Mouse (Mus musculus): ENCODE measurements around the gene Ttc30a2.

Ttc30a2 gene

DNA sequence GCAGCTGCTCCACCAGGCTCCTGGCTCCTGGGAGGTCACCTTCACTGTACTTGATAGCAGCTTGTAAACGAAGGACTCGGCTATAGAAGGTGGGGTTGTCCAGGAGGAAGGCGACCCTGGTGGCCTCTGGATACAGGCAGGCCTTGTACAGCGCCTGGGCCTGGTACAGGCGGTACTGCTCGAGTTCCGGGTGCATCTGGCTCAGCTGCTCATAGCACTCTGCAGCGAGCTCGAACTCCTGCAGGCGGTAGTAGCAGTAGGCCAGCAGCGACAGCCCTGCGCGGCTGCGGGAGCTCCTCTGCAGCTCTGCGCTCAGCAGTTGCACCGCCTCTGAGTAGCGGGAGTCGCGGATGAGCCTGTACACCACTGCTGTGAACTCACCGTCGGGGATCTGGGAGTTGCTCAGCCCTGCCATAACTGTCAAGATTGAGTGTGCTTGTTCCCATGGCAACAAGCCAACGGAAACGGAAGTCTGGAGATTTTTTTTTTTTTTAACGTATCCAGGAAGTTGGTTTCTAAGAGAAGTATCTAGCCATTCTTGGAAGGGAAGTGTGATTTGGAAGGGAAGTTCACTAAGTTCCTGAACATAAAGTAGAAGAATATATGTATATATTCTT, at the start of gene Ttc30a2:
Ttc30a2 (minus strand) TSS at position 419 of the 617 bp plus-strand sequence.
- CTCF ChIA-PET: interaction anchor here in 2 of 4 experiments (0.8 to 1.0 kb wide), 2 partner anchors 13 kb away, joined by 4 read pairs; no protein-coding TSS in a partner anchor
- POLR2A ChIA-PET: interaction anchor here in 3 of 4 experiments (0.6 to 1.3 kb wide), 6 partner anchors 10 to 411 kb away, joined by 3 to 7 read pairs (median 3); no protein-coding TSS in a partner anchor

DNA sequence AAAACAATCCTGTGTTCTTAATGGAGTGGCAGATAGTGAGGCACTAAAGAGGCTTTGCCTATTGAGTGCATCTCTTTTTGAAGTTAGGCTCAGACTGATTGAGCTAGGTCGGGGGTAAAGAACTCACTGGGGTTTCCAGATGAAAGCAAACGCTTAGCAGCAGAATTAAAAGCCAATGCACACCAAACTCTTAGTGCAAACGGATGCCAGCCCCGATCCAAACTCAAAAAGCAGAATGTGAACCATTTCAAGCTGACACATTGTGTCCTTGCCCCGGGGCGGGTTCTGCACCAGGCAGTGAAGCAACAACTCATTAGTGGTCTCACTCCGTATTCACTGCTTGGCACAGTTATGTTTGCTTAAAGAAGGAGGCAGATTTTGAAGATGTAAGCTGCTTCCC, 38.9 kb upstream of the Ttc30a2 start:
- CTCF ChIA-PET: interaction anchor here in 1 of 4 experiments (1.1 kb wide), 1 partner anchor 15 kb away, joined by 3 read pairs; no protein-coding TSS in a partner anchor
- POLR2A ChIA-PET: interaction anchor here in 1 of 4 experiments (1.0 to 1.5 kb wide), 3 partner anchors 11 to 15 kb away, joined by 3 to 7 read pairs (median 4); no protein-coding TSS in a partner anchor

DNA sequence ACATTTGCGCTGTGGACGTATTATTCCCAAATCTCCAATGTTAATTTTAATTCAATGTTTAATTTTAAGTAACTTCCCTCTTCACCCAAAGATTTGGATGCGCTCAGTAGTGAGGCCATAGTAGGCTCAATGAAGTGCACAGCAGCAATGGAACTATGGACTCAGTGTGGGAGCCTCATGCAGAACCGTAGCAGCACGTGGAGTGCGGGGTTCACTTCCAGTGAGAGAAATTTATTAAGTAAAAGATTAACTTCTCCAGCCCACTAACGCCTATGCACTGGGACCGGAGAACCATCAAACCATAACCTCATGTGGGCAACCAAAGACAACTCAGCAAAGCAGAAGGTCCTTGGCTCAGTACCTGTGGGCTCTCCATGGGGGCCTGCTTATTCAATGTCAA, 38.2 kb upstream of the Ttc30a2 start:
- POLR2A ChIA-PET: interaction anchor here in 1 of 4 experiments (1.0 kb wide), 1 partner anchor 14 kb away, joined by 3 read pairs; no protein-coding TSS in a partner anchor

DNA sequence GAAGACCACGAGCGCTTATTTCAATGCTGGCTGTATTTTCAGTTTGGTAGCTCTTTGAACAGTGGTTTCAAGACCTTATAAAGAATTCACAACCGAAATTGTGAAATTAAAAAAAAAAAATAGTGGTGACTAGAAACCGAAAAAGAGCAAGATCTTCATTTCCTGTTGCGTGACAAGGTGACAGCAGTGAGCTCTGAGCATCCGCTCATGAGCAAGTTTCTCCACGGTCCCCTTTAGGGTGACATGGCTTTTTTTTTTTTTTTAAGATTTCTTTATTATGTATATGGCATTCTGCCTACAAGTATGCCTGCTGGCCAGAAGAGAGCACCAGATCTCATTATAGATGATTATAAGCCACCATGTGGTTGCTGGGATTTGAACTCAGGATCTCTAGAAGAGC, 37.5 kb upstream of the Ttc30a2 start:
- CTCF ChIA-PET: interaction anchor here in 1 of 4 experiments (0.7 to 0.8 kb wide), 2 partner anchors 15 to 25 kb away, joined by 4 to 5 read pairs; no protein-coding TSS in a partner anchor
- POLR2A ChIA-PET: interaction anchor here in 1 of 4 experiments (0.6 to 0.7 kb wide), 2 partner anchors 14 to 417 kb away, joined by 3 read pairs; no protein-coding TSS in a partner anchor

More for the DNA sequence above, 38.2 kb upstream of the Ttc30a2 start:
- CTCF ChIA-PET: no interaction called here

DNA sequence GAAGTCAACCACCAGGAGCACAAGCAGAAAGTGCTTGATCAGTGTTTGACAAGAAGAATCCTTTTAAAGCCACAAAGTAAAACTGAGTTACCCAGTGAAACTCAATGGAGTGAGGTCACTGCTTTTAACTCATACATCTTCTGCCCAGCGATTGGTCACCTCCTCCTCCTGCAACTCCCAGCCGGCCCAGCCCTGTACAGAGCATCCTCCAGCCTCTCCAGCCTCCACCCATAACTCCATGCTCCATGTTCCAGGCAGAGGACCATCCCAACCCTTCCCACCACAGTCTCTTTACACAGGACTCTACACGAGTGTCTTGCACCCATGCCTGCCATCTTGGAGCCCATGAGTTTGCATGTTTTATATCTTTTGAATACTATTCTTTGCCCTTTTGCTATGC, 36.7 kb upstream of the Ttc30a2 start:
- ChIA-PET CTCF (no interaction called here), POLR2A (no interaction called here)

DNA sequence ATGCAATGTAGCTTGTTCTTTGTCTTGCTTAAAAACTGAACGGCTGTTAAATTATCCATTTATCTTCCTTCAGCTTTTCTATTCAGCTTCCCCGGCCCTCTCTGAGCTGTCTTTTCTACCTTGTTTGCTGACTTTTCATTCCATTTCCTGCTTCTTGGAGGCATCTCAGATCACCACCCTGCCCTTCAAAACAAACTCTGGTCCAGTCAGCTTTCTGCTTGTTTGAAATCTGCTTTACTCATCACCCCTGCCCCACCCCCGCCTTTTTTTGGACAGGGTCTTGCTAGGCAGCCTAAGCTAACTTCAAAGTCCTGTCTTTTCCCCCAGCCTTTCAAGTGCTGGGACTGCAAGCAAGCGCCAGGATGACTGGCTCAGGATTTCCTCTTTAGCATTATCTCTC, 28.2 kb upstream of the Ttc30a2 start:
- POLR2A ChIA-PET: interaction anchor here in 3 of 4 experiments (1.0 to 2.4 kb wide), 9 partner anchors 11 to 341 kb away, joined by 3 to 10 read pairs (median 4); partner anchors contain the start of gene Nfe2l2 (in 1 of the 3)

DNA sequence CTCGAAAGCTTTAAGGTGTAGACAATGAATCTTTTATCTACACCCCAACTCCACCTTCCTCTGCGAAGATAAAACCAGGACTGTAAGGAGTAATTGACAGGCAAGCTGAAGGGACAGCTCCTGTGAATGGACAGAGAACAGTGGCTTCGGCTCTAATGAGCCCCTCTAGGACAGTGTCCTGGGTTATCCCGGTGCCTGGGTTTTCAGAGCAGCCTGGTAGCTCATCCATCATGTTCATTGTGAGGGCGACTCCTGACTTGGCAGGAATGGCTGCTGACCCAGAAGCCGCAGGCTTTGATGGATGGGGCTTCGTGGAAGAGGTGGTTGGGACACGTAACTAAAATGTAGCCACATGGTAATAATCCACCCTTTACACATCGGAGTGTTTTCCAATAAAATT, 24.9 kb upstream of the Ttc30a2 start:
- CTCF ChIA-PET: interaction anchor here in 2 of 4 experiments (0.6 to 4.2 kb wide), 3 partner anchors 8 to 156 kb away, joined by 3 to 38 read pairs (median 9); no protein-coding TSS in a partner anchor
- POLR2A ChIA-PET: interaction anchor here in 1 of 4 experiments (1.2 kb wide), 1 partner anchor 26 kb away, joined by 3 read pairs; no protein-coding TSS in a partner anchor

More for the DNA sequence above, 28.2 kb upstream of the Ttc30a2 start:
- CTCF ChIA-PET: interaction anchor here in 2 of 4 experiments (0.6 to 1.3 kb wide), 8 partner anchors 15 to 1302 kb away, joined by 3 read pairs; partner anchors contain the start of gene Hoxd8 (in 1 of the 2)

DNA sequence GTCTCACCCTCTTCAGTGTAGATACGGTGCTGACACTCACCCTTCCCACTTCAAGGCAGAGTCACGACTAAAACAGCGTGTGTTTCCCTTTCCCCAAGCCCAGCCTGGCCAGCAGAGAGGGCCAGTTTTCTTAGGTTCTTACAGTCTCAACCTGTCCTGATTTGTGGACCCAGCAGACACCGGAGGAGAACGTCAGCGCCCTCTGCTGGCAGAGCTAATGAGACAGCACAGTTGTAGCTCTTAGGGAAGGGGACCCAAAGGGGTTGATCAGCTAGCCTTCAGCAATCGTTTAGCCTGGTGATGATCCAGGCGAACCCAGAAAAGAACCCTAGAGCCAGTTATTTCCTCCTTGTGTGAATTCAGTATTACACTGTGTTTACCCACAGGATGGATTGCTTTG, 23.4 kb upstream of the Ttc30a2 start:
- ChIA-PET CTCF (interaction anchor here (0.5 to 4.2 kb wide), 23 partner anchors 9 to 205 kb away, joined by 3 to 38 read pairs (median 3); no protein-coding TSS in a partner anchor), POLR2A (interaction anchor here in 3 of 4 experiments (0.6 to 2.9 kb wide), 12 partner anchors 8 to 139 kb away, joined by 3 to 11 read pairs (median 4); no protein-coding TSS in a partner anchor)

DNA sequence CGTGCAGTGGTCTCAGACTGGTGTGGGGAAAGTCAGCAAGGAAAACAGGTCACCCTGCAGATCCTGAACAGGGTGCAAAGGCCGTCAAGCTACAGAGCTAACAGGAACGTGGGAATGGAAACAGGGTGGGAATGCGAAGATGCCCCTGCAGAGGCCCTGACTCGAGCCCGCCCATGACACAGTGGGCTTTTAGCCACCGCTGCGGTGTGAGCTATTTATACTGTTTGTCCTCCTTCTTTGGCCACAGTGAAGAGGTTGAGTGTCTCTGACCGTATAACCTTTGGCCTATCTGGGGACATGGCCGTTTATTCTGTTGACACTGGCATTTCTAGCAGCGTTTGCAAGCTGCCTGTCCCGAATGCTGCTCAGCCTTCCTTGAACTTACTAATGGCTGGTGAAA, 21.7 kb upstream of the Ttc30a2 start:
- POLR2A ChIA-PET: interaction anchor here in 2 of 4 experiments (1.5 to 2.9 kb wide), 4 partner anchors 8 to 63 kb away, joined by 3 to 11 read pairs (median 5); no protein-coding TSS in a partner anchor
- CTCF ChIA-PET: interaction anchor here (0.6 to 4.2 kb wide), 7 partner anchors 7 to 115 kb away, joined by 3 to 38 read pairs (median 9); no protein-coding TSS in a partner anchor

DNA sequence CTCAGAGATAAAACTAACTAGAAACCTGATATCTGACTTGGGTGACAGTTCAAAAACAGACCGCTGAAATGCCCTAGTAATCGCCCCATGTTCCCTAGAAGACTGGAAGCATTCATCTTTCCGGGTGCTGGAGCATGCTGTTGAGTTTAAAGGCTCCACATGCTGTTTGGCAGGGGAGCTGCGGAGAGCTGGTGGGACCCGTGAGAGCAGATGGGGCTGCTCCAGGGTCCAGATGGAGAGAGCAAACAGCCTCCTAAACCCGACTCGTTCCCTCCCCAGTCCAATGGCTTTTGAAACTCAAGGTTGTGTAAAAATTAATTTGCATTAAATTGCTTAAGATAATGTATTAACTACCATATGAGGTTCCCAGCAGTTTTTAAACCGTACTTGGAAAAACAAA, 20.7 kb upstream of the Ttc30a2 start:
- CTCF ChIA-PET: interaction anchor here in 3 of 4 experiments (0.7 to 3.7 kb wide), 4 partner anchors 13 to 116 kb away, joined by 3 to 10 read pairs (median 6); no protein-coding TSS in a partner anchor
- POLR2A ChIA-PET: interaction anchor here in 2 of 4 experiments (0.8 to 2.8 kb wide), 6 partner anchors 10 to 294 kb away, joined by 3 to 8 read pairs (median 3); partner anchors contain the start of gene Nfe2l2 (in 1 of the 2)

DNA sequence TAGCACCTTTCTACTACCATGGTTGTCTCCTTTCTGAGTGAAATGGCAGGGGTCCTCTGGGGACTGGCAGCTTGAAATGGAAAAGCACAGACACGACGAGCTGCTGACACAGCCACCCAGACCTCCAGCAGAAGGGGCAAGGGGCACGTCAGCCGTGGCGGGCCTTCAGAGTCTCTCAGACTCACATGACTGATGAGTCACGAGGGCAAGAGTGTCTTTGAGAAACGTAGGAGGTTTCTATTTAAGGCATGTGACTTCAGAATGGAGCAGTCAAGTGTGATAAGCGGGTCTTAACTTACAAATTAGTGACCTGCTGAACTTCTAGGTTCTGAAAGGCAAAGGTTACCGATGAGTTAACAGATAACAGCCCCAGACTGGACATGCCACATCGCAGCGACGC, 19.8 kb upstream of the Ttc30a2 start:
- POLR2A ChIA-PET: interaction anchor here in 2 of 4 experiments (1.4 to 2.8 kb wide), 4 partner anchors 9 to 293 kb away, joined by 3 to 8 read pairs (median 5); partner anchors contain the start of gene Nfe2l2 (in 1 of the 2)
- CTCF ChIA-PET: interaction anchor here in 2 of 4 experiments (1.3 to 1.5 kb wide), 2 partner anchors 70 to 118 kb away, joined by 4 to 5 read pairs; no protein-coding TSS in a partner anchor

DNA sequence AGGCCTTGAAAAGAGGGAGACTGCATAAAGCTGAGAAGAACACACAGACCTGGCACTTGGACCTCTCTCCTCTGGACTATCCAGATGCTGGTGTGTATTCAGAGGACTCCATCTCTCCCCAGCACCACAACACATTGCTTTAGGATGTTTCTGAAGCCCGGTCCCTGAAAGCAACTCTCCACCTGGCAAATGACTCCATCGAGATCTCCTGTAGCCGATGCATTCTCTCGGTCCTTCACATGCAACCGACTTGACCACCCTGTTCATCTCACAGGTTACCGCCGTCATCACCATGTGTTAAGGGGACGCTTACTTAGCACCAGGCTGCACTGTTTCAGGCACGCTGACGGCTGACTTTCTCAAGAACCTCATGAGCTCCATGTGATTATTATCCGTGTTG, 16.9 kb upstream of the Ttc30a2 start:
- ChIA-PET POLR2A (interaction anchor here in 1 of 4 experiments (0.7 kb wide), 1 partner anchor 16 kb away, joined by 3 read pairs; no protein-coding TSS in a partner anchor), CTCF (interaction anchor here in 1 of 4 experiments (4.5 kb wide), 1 partner anchor 7 kb away, joined by 38 read pairs; no protein-coding TSS in a partner anchor)

DNA sequence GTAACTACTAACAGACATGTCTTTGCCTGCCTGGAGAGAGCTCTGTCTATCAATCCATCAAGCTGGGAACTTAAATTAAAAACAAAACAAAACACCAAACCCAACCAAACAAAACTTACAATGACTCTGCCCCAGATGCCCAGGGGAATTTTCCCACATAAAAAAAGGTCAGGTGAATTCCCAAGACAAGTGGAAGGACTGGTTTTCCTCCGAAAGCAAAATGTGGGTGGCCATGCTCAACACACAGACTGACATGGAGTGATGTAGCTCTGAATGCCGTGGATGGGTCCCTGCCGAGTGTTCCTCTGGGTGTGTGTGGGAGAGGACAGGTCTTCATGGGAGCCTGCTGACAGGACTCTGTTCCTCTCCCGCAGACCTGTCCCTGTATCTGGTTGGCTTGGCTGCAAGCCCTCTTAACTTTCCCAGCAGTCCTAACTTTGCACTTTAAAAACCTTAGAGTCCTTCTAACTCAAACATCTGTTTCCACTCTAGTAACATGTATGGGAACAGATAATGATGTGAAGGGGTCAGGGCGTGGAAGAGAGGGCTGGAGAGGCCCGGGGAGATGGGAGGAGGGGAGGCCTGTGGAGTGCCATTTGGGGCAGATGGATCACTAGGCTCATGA, 13.7 kb upstream of the Ttc30a2 start:
- POLR2A ChIA-PET: interaction anchor here (0.6 to 3.3 kb wide), 16 partner anchors 9 to 384 kb away, joined by 3 to 12 read pairs (median 4); partner anchors contain the start of gene Nfe2l2 (in 2 of the 4)
- CTCF ChIA-PET: interaction anchor here in 3 of 4 experiments (1.0 to 4.5 kb wide), 7 partner anchors 9 to 124 kb away, joined by 3 to 38 read pairs (median 9); no protein-coding TSS in a partner anchor

DNA sequence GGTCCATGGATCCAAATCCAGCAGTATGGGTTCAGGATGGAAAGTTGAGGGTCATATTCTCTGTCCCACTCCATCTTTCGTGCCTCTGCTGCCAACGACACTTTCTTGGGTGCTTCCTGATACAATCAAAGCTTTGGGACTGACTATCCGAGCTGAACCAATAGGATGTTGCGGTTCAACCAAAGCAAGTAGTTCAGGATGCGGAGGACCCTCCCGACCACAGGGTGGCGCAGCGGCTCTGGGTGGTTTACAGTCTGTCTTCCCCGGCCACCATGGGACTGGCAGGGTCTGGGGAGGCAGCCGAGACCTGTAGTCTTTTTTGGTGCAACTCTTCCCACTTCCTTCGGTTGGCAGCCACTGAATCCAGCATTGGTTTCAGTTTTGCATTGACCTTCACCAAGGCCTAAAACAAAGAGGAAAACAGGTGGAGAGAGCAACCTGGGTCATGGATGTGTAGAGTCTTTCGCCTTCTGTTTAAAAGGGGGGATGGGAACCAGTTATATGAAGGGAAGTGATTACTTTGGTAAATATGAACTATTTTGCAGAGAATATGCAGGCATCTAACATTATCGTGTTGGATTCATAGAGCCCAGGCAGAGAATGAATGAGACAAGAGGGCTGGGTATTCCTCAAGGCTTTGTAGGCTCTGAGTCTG, 13.0 kb upstream of the Ttc30a2 start:
- CTCF ChIA-PET: interaction anchor here (0.5 to 4.5 kb wide), 20 partner anchors 9 to 318 kb away, joined by 3 to 38 read pairs (median 5); partner anchors contain the start of gene Ttc30a1 (in 1 of the 4)
- POLR2A ChIA-PET: interaction anchor here (0.5 to 3.3 kb wide), 23 partner anchors 9 to 383 kb away, joined by 3 to 12 read pairs (median 4); partner anchors contain the start of genes Nfe2l2 (in 2 of the 4) and Agps (in 1 of the 4)

DNA sequence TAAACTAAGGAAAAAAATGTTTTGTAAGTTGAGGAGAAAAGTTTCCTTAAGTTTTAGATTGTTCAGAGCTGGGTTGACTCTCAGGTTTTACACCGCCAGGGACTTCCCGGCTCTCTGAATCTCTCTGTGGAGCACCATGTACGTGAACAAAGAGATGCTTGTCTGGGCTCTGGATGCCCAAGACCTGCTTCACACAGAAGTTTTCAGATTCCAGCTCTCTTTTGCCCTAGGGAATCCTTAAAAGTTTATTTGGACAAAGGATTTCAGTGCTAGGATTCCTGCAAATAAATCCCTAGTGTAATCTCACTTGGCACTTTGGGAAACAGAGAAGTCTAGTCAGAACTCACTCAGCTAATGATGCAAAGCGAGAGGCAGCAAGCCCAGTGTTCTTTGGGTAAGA, 11.7 kb upstream of the Ttc30a2 start:
- POLR2A ChIA-PET: interaction anchor here in 2 of 4 experiments (0.6 to 3.3 kb wide), 12 partner anchors 8 to 329 kb away, joined by 3 to 10 read pairs (median 4); partner anchors contain the start of gene Nfe2l2 (in 2 of the 2)
- CTCF ChIA-PET: interaction anchor here (0.7 to 4.1 kb wide), 6 partner anchors 35 to 364 kb away, joined by 3 to 23 read pairs (median 12); no protein-coding TSS in a partner anchor

DNA sequence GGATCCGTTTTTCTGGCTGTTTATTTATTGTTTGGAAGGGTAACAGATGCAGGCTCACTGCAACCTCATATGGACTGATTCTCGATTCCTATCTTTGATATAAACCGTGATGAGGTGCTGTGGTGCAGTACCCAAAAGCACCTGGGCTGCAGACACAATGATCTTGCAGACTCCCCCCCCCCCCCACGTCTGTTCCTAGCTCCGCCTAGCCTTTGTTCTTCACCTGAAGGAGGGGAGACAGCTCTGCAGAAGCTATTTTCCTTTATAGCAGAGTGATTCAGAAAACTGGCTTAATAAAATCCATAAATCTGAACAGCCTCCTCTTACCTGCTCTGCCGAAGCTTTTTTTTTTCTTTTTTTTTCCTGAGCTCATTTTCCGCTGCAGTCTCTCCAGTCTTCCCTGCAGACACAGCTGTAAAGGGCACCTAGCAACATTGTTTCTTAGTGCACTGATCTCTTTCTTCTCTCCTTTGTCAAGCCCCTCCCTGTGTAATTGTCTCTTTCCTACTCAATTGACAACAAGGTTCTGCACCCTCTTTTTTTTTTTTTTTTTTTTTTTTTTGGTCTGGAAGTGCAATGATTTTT, 10.9 kb upstream of the Ttc30a2 start:
- CTCF ChIA-PET: interaction anchor here (0.5 to 4.1 kb wide), 20 partner anchors 12 to 960 kb away, joined by 3 to 23 read pairs (median 4); no protein-coding TSS in a partner anchor
- POLR2A ChIA-PET: interaction anchor here (0.6 to 2.4 kb wide), 25 partner anchors 8 to 907 kb away, joined by 3 to 10 read pairs (median 4); partner anchors contain the start of genes Nfe2l2 (in 2 of the 4), Hnrnpa3 (in 1 of the 4) and Ttc30a2 (in 1 of the 4)

DNA sequence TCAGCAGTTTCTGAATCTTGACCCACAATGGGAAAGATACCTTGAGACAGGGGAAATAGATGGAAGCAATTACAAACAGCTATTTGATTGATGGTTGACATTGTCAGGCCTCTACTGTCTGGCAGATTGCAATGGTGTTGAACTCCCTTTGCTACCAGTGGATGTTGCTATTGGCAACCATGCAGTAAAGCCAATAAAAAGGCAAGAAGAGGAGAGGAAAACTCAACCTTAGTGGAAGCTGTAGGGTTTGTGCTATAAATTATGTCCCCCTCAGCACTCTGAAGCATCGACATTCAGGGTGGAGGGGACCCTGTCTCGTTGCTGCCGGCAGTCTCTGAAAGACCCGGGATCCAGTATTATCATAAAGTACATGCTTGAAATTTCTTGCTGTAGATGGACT, 10.4 kb upstream of the Ttc30a2 start:
- ChIA-PET POLR2A (interaction anchor here (0.7 to 2.4 kb wide), 23 partner anchors 8 to 906 kb away, joined by 3 to 10 read pairs (median 4); partner anchors contain the start of genes Nfe2l2 (in 2 of the 4), Hnrnpa3 (in 1 of the 4) and Ttc30a2 (in 1 of the 4)), CTCF (interaction anchor here (0.6 to 4.1 kb wide), 13 partner anchors 13 to 316 kb away, joined by 3 to 23 read pairs (median 5); no protein-coding TSS in a partner anchor)

Data from embryonic stem cell, embryonic (primary cell).